Mouse (Mus musculus): Measurements from ENCODE around the gene Mtus2. TPM values are rescaled to one million over a fixed set of nuclear protein-coding genes. Genes with fewer than 3 reads are reported as not detected.

The Mtus2 gene
- total RNA-seq, 1 experiment, result 11.0 TPM

DNA sequence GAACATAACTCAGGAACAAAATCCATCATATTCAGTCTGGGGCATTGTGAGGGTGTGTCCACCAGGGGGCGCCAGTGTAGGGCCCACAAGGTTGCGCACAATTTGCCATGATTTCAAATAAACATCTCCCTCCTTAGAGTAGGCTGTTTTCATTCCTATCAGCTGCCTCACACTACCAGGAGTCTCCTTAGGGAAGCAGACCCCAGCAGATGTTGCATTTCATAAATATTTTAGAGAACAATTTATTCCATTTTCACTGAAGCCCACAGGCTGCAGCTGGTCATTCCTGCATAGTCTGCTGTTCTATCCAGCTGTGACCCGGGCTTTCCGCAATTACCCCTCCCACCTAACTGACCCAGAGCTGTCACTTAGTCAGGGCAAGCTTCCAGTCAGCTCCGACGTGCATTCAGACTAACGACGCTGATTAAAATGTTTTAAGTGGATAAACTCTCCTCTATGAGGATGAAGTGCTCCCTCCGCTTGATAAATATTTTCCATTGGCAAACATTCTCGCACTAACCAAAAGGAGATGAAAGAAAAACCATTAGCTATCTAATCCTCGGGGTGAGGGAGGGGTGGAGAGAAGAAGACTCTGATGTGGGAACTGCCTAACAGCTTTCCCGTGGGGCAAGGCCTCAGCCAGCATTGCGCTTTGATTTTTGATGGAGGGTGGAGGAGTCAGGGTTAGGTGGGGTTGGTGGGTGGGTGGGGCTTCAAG lies 223.6 kb downstream of the Mtus2 start:
- H3K4me1 ChIP-seq (ENCODE audit: control insufficient read depth in 2 of 2, insufficient read depth in 2 of 2, low read length in 2 of 2, poor library complexity in 1 of 2), result peaks cover 0 to 2% of the 10 kb centered on the region in 2 experiments; a peak in 2 of 4 replicates
- in situ Hi-C loops (cut with MboI; ENCODE audit: low sequenced_read_pairs in 2 of 2, unreplicated experiment in 2 of 2), result no loop called here
- TF ChIP-seq CHD2 (IDR thresholded peaks at IDR 0.05; ENCODE audit: low read depth, low read length) (no peak), HCFC1 (IDR thresholded peaks at IDR 0.05; ENCODE audit: borderline replicate concordance, insufficient read depth, low read length) (no peak), ZNF384 (IDR thresholded peaks at IDR 0.05; ENCODE audit: low read depth, low read length) (no peak), ZC3H11A (IDR thresholded peaks at IDR 0.05; ENCODE audit: borderline replicate concordance, low read depth, low read length) (no peak), MAFK (IDR thresholded peaks at IDR 0.05; ENCODE audit: insufficient read depth, low read depth, low read length) (no peak)
- no peak overlapping the region for H3K27ac ChIP-seq (ENCODE audit: insufficient read depth, low read depth, low read length, poor library complexity, severe bottlenecking)
- 0 out of 2 replicates have a peak, but pooled peaks cover 2% of the 10 kb centered on the region for H3K36me3 ChIP-seq (ENCODE audit: control insufficient read depth, insufficient read depth, low read length, poor library complexity, severe bottlenecking)
- no peak overlapping the region for H3K9ac ChIP-seq (ENCODE audit: insufficient read depth, low read depth, low read length, poor library complexity, severe bottlenecking)
- peaks cover 9% of the 10 kb centered on the region; the same call in 1 of the 2 replicates for H3K9me3 ChIP-seq (ENCODE audit: control insufficient read depth, insufficient read depth, low read depth, low read length)
- DNase-seq (ENCODE audit: low read depth, low spot score), result peak; percentile 30
- H3K4me3 ChIP-seq (ENCODE audit: insufficient read depth in 1 of 2, low read depth in 1 of 2, low read length in 2 of 2, poor library complexity in 1 of 2, severe bottlenecking in 1 of 2), result no peak overlapping the region

DNA sequence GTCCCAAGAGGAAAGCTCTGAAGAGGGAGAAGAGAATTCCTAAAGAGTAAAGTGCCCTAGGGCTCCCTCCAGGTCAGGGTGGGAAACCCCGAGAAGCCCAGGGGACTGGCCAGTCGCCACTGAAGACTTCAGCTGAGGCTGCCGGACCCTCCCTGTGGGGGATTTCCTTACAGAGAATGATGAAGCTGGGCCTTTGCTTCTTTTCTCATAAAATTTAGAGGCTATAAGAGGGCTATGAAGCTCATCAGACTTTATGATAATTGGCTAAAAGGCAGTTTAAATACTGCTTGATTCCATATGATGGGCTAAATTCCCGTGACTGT lies 224.1 kb downstream of the Mtus2 start:
- Histone ChIP-seq H3K9me3 (ENCODE audit: control insufficient read depth, insufficient read depth, low read depth, low read length) (peaks cover 9% of the 10 kb centered on the region; the same call in 1 of the 2 replicates), H3K36me3 (ENCODE audit: control insufficient read depth, insufficient read depth, low read length, poor library complexity, severe bottlenecking) (0 out of 2 replicates have a peak, but pooled peaks cover 2% of the 10 kb centered on the region), H3K4me3 (ENCODE audit: insufficient read depth in 1 of 2, low read depth in 1 of 2, low read length in 2 of 2, poor library complexity in 1 of 2, severe bottlenecking in 1 of 2) (no peak overlapping the region), H3K4me1 (ENCODE audit: control insufficient read depth in 2 of 2, insufficient read depth in 2 of 2, low read length in 2 of 2, poor library complexity in 1 of 2) (peaks cover 0 to 2% of the 10 kb centered on the region in 2 experiments; a peak in 1 of 4 replicates), H3K9ac (ENCODE audit: insufficient read depth, low read depth, low read length, poor library complexity, severe bottlenecking) (no peak overlapping the region), H3K27ac (ENCODE audit: insufficient read depth, low read depth, low read length, poor library complexity, severe bottlenecking) (no peak overlapping the region)
- no peak for TF ChIP-seq MAFK (IDR thresholded peaks at IDR 0.05; ENCODE audit: insufficient read depth, low read depth, low read length)
- TF ChIP-seq ZNF384 (IDR thresholded peaks at IDR 0.05; ENCODE audit: low read depth, low read length), result no peak
- TF ChIP-seq HCFC1 (IDR thresholded peaks at IDR 0.05; ENCODE audit: borderline replicate concordance, insufficient read depth, low read length), result no peak
- no peak for TF ChIP-seq ZC3H11A (IDR thresholded peaks at IDR 0.05; ENCODE audit: borderline replicate concordance, low read depth, low read length)
- TF ChIP-seq CHD2 (IDR thresholded peaks at IDR 0.05; ENCODE audit: low read depth, low read length), result no peak
- DNase-seq (ENCODE audit: low read depth, low spot score), result no peak
- in situ Hi-C loops (cut with MboI; ENCODE audit: low sequenced_read_pairs in 2 of 2, unreplicated experiment in 2 of 2), result no loop called here

DNA sequence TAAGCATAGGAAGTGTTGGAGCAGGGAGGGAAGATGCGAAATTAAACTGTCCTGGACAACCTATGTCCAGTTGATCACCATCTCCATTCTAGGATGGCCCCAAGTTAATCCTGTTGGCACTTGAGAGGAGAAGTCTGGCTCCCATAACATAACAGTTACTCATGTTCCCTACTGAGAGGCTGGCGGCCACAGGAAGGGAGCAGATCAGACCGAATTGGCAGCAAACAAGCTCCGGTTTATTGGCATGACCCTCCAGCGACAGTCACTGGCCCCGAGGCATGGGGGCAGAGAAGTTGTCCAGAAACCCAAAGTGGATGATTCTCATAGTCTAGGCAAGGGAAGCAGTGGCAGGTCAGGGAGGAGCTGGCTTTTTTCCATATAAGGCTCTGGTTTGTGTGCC lies 224.8 kb downstream of the Mtus2 start:
- no peak overlapping the region for H3K4me3 ChIP-seq (ENCODE audit: insufficient read depth in 1 of 2, low read depth in 1 of 2, low read length in 2 of 2, poor library complexity in 1 of 2, severe bottlenecking in 1 of 2)
- H3K27ac ChIP-seq (ENCODE audit: insufficient read depth, low read depth, low read length, poor library complexity, severe bottlenecking), result no peak overlapping the region
- DNase-seq (ENCODE audit: low read depth, low spot score), result no peak
- H3K9ac ChIP-seq (ENCODE audit: insufficient read depth, low read depth, low read length, poor library complexity, severe bottlenecking), result no peak overlapping the region
- H3K4me1 ChIP-seq (ENCODE audit: control insufficient read depth in 2 of 2, insufficient read depth in 2 of 2, low read length in 2 of 2, poor library complexity in 1 of 2), result peaks cover 0 to 2% of the 10 kb centered on the region in 2 experiments; a peak in 1 of 4 replicates
- 0 out of 2 replicates have a peak, but pooled peaks cover 2% of the 10 kb centered on the region for H3K36me3 ChIP-seq (ENCODE audit: control insufficient read depth, insufficient read depth, low read length, poor library complexity, severe bottlenecking)
- H3K9me3 ChIP-seq (ENCODE audit: control insufficient read depth, insufficient read depth, low read depth, low read length), result peaks cover 9% of the 10 kb centered on the region; the same call in 1 of the 2 replicates
- no peak for TF ChIP-seq ZNF384 (IDR thresholded peaks at IDR 0.05; ENCODE audit: low read depth, low read length)
- TF ChIP-seq MAFK (IDR thresholded peaks at IDR 0.05; ENCODE audit: insufficient read depth, low read depth, low read length), result no peak
- no peak for TF ChIP-seq ZC3H11A (IDR thresholded peaks at IDR 0.05; ENCODE audit: borderline replicate concordance, low read depth, low read length)
- TF ChIP-seq HCFC1 (IDR thresholded peaks at IDR 0.05; ENCODE audit: borderline replicate concordance, insufficient read depth, low read length), result no peak
- TF ChIP-seq CHD2 (IDR thresholded peaks at IDR 0.05; ENCODE audit: low read depth, low read length), result no peak
- in situ Hi-C loops (cut with MboI; ENCODE audit: low sequenced_read_pairs in 2 of 2, unreplicated experiment in 2 of 2), result no loop called here

DNA sequence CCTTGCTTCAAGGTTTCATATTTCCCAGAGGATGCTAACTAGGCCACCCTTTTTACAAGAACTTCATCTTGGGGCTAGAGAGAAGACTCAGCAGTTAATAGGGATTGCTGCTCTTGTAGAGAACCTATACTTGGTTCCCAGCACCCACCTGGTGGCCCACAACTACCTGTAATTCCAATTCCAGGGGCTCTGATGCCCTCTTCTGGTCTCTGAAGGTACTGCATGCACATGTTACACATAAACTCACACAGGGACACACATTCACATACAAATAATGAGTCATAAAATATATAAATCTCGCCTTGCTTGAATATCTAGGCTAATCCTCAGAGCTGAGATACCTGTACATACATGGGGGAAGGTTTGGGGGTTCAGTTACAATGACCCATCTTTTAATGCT lies 228.8 kb downstream of the Mtus2 start:
- TF ChIP-seq CHD2 (IDR thresholded peaks at IDR 0.05; ENCODE audit: low read depth, low read length), result no peak
- TF ChIP-seq ZC3H11A (IDR thresholded peaks at IDR 0.05; ENCODE audit: borderline replicate concordance, low read depth, low read length), result no peak
- TF ChIP-seq ZNF384 (IDR thresholded peaks at IDR 0.05; ENCODE audit: low read depth, low read length), result no peak
- no peak for TF ChIP-seq HCFC1 (IDR thresholded peaks at IDR 0.05; ENCODE audit: borderline replicate concordance, insufficient read depth, low read length)
- TF ChIP-seq MAFK (IDR thresholded peaks at IDR 0.05; ENCODE audit: insufficient read depth, low read depth, low read length), result no peak
- no peak for DNase-seq (ENCODE audit: low read depth, low spot score)
- Histone ChIP-seq H3K9ac (ENCODE audit: insufficient read depth, low read depth, low read length, poor library complexity, severe bottlenecking) (no peak overlapping the region), H3K9me3 (ENCODE audit: control insufficient read depth, insufficient read depth, low read depth, low read length) (no peaks in the 10 kb centered on the region), H3K4me3 (ENCODE audit: insufficient read depth in 1 of 2, low read depth in 1 of 2, low read length in 2 of 2, poor library complexity in 1 of 2, severe bottlenecking in 1 of 2) (no peak overlapping the region), H3K36me3 (ENCODE audit: control insufficient read depth, insufficient read depth, low read length, poor library complexity, severe bottlenecking) (no peaks in the 10 kb centered on the region), H3K4me1 (ENCODE audit: control insufficient read depth in 2 of 2, insufficient read depth in 2 of 2, low read length in 2 of 2, poor library complexity in 1 of 2) (peaks cover under 1% of the 10 kb centered on the region in 2 experiments; a peak in 1 of 4 replicates), H3K27ac (ENCODE audit: insufficient read depth, low read depth, low read length, poor library complexity, severe bottlenecking) (no peak overlapping the region)
- in situ Hi-C loops (cut with MboI; ENCODE audit: low sequenced_read_pairs in 2 of 2, unreplicated experiment in 2 of 2), result no loop called here
